Mouse (Mus musculus) kidney, embryonic 14.5 days (tissue): ENCODE measurements around the gene Cfap36. TPM values are rescaled to one million over a fixed set of nuclear protein-coding genes. Genes with fewer than 3 reads are reported as not detected.
A peak's percentile ranks its signal among the peaks of the same experiment; 100 is the strongest.

ENCODE experiments used
- ATAC-seq: fragments of 200-750 bp; cut with Nextera tagmentation; 2 replicates; pipeline ENCODE4 v1.8.0; 2017; ENCODE audit warnings: moderate number of reproducible peaks, mild to moderate bottlenecking, moderate TSS enrichment, moderate library complexity; ENCODE audit not compliant: low FRiP score, low TSS enrichment
- H3K27ac ChIP-seq: fragments of 300-500 bp; sonication (generic); 2 replicates; pipeline ENCODE4 v1.5.1; 2014; ENCODE audit warnings: low read depth, mild to moderate bottlenecking, low read length, moderate library complexity, mixed read lengths
- H3K27me3 ChIP-seq: fragments of 300-500 bp; sonication (generic); 2 replicates; pipeline ENCODE4 v1.6.1; 2014; ENCODE audit warnings: mild to moderate bottlenecking, low read length; ENCODE audit not compliant: control insufficient read depth, insufficient read depth
- H3K36me3 ChIP-seq: fragments of 300-500 bp; sonication (generic); 2 replicates; pipeline ENCODE4 v1.6.1; 2014; ENCODE audit warnings: low read length, mixed read lengths; ENCODE audit not compliant: control insufficient read depth, insufficient read depth
- H3K4me1 ChIP-seq: fragments of 300-500 bp; sonication (generic); 2 replicates; pipeline ENCODE4 v1.6.1; 2014; ENCODE audit warnings: low read length, mixed read lengths; ENCODE audit not compliant: control insufficient read depth, insufficient read depth
- H3K4me2 ChIP-seq: fragments of 300-500 bp; sonication (generic); replicated peaks from 2 replicates; pipeline ENCODE4 v1.6.1; 2014; ENCODE audit warnings: low read depth, mild to moderate bottlenecking, low read length
- H3K4me3 ChIP-seq: fragments of 300-500 bp; sonication (generic); 2 replicates; pipeline ENCODE4 v1.5.1; 2014; ENCODE audit warnings: mild to moderate bottlenecking, low read length
- H3K9ac ChIP-seq: fragments of 300-500 bp; sonication (generic); 2 replicates; pipeline ENCODE4 v1.6.1; 2014; ENCODE audit warnings: low read depth, mild to moderate bottlenecking, low read length, moderate library complexity
- H3K9me3 ChIP-seq: fragments of 300-500 bp; sonication (generic); 2 replicates; pipeline ENCODE4 v1.6.1; 2016; ENCODE audit warnings: low read length; ENCODE audit not compliant: control insufficient read depth
- WGBS: fragments of 180-500 bp; shearing (Covaris S2); extraction: QIAGEN DNeasy Blood & Tissue Kit; methylation state at CpG from one replicate; pipeline ENCODE4 v1.1.7; 2014; 5-methylcytosine and 5-hydroxymethylcytosine counted together
- polyA plus RNA-seq: library from polyadenylated mRNA; unstranded; fragments of >200 nt; fragmentation: Nextera tagmentation; extraction: Ambion mirVana; gene quantifications from 2 replicates; pipeline ENCODE4 v1.2.1, GENCODE M21; 2014

Cfap36 gene
- polyA plus RNA-seq, 1 experiment from 2014 or later, result 62.7 TPM

DNA sequence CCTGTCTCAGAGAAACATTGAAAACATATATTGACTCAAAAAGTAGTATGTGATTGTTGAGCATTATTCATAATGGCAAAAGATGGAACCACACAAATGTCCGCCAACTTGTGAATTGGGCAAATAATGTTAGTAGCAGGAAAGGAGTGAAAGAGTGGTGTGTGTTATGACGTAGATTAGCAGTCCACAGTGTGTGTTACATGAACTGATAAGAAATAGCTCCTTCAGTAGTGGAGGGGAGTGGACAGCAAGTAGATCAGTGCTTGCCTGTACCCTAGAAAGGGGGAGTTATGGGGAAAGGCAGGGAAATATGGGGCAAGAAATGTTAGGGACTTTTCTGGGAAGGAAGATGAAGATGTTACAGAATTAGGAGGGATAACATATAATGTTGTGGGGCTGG lies 31.0 kb downstream of the Cfap36 start:
- H3K9ac ChIP-seq, result no peak overlapping the region
- H3K27me3 ChIP-seq, result no peaks in the 10 kb centered on the region
- WGBS, result 99% methylated on average over 2 of the region's 2 CpGs
- H3K36me3 ChIP-seq, result peaks cover 73% of the 10 kb centered on the region
- no peak overlapping the region for H3K27ac ChIP-seq
- no peak for ATAC-seq
- H3K4me1 ChIP-seq, result no peaks in the 10 kb centered on the region
- H3K4me3 ChIP-seq, result no peak overlapping the region
- H3K9me3 ChIP-seq, result no peaks in the 10 kb centered on the region
- no peak overlapping the region for H3K4me2 ChIP-seq

DNA sequence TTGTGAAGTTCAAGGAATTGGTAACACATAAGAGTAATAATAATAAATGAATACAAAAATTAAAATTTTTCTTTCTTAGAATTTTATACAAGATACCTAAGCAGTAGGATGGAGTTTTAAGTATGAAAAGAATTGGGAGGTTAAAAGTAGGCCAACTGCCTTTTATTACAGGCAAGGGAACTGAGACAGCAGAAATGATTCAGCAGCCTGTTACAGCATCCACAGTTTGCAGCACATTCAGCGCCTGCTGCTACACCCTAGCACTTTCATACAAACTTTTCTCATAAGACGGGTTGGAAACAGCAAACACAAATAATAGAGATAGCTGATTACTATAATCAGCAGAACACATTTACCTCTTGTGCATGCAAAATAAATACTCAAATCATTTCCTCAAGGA lies 37.4 kb downstream of the Cfap36 start:
- peaks cover 57% of the 10 kb centered on the region for H3K36me3 ChIP-seq
- no peak overlapping the region for H3K4me2 ChIP-seq
- no peak overlapping the region for H3K9ac ChIP-seq
- H3K4me1 ChIP-seq, result no peaks in the 10 kb centered on the region
- no peak overlapping the region for H3K4me3 ChIP-seq
- H3K9me3 ChIP-seq, result no peaks in the 10 kb centered on the region
- 93% methylated on average over 2 of the region's 2 CpGs for WGBS
- H3K27ac ChIP-seq, result no peak overlapping the region
- no peak for ATAC-seq
- H3K27me3 ChIP-seq, result no peaks in the 10 kb centered on the region

DNA sequence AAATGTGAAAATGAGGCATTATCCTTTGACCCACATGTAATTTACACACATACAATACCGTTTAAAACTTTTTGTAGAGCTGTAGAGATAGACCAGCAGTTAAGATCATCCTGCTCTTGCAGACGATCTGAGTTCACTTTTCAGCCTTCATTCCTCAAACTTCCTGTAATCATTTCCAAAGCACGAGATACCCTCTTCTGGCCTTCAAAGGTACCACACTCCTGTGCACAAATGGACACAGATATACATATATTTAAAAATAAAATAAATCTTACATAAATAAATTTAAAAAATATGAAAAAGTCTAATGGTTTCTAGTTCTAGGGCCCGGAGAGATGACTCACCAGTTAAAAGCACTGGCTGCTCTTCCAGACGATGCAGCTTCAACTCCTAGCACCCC lies 43.6 kb downstream of the Cfap36 start:
- WGBS, result 84% methylated on average over 5 of the region's 5 CpGs
- no peak overlapping the region for H3K4me2 ChIP-seq

DNA sequence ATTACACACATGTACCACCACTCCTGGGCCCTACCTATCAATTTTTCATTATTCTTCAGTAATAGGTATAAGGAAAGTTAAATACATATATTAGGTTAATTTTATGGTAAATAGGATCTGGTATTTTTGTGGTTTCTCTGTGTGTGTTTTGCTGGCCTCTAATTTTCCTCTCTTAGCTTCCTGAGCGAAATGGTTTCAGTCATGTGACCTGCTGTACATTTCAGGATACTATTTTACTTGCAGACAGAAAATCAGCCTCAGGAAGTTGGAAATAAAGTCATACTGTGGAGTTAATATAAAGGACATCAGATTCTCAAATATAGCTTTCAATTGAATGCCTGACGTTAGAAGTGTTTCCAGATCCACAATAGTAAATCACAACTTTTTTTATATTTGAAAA lies 58.2 kb downstream of the Cfap36 start:
- H3K4me3 ChIP-seq, result no peak overlapping the region
- H3K36me3 ChIP-seq, result peaks cover 55% of the 10 kb centered on the region; the same call in 1 of the 2 replicates
- no peak overlapping the region for H3K4me2 ChIP-seq
- H3K27me3 ChIP-seq, result no peaks in the 10 kb centered on the region
- no peak overlapping the region for H3K27ac ChIP-seq
- no peaks in the 10 kb centered on the region for H3K9me3 ChIP-seq
- 86% methylated on average over 2 of the region's 2 CpGs for WGBS
- no peak for ATAC-seq
- H3K9ac ChIP-seq, result no peak overlapping the region
- no peaks in the 10 kb centered on the region for H3K4me1 ChIP-seq

More for the DNA sequence above, 43.6 kb downstream of the Cfap36 start:
- no peaks in the 10 kb centered on the region for H3K4me1 ChIP-seq
- H3K9me3 ChIP-seq, result no peaks in the 10 kb centered on the region
- no peak overlapping the region for H3K27ac ChIP-seq
- H3K9ac ChIP-seq, result no peak overlapping the region
- peaks cover 56% of the 10 kb centered on the region for H3K36me3 ChIP-seq
- no peaks in the 10 kb centered on the region for H3K27me3 ChIP-seq
- H3K4me3 ChIP-seq, result no peak overlapping the region
- no peak for ATAC-seq

DNA sequence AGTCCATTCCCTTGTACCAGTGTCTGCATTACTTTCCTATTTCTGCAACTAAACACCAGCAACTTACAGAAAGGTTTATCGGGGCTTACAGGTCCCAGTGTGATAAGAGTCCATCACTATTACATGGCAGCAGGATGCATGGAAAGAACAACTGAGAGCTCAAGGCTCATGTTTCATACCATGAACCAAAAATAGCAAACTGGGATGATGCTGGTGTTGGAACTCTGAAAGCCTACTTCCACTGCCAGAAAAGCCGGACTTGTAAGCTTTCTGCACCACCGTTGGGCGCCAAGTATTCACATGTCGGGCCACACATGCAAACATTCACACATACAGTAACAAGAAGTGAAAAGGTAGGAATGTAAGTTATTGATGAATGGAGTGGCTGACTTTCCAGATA lies 65.5 kb downstream of the Cfap36 start:
- Histone ChIP-seq H3K4me3 (no peak overlapping the region), H3K27ac (no peak overlapping the region), H3K9me3 (no peaks in the 10 kb centered on the region), H3K27me3 (no peaks in the 10 kb centered on the region), H3K4me2 (no peak overlapping the region), H3K4me1 (no peaks in the 10 kb centered on the region), H3K9ac (no peak overlapping the region), H3K36me3 (peaks cover 40% of the 10 kb centered on the region; the same call in 1 of the 2 replicates)
- ATAC-seq, result no peak
- WGBS, result 97% methylated on average over 5 of the region's 5 CpGs

DNA sequence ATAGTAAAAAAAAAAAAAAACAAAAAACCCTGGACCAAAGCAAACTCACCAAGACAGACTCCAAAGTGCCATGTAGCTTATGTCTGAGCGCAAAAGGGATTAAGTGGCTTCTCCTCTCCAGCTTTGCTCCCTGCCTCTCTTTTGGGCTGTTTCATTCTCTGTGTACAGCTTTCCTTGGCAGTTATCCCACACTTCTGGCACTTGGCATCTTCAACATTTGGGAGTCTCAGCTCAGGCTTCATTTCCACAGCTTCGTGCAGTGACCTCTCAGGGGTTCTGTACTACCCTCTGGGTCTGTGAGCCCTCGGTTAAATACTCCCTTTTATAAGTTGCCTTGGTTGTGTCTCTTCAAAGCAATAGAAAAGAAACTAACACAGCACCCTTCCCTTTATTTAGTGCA lies 66.6 kb downstream of the Cfap36 start:
- H3K9me3 ChIP-seq, result no peaks in the 10 kb centered on the region
- H3K4me1 ChIP-seq, result no peaks in the 10 kb centered on the region
- no peak for ATAC-seq
- no peak overlapping the region for H3K9ac ChIP-seq
- no peaks in the 10 kb centered on the region for H3K27me3 ChIP-seq
- H3K27ac ChIP-seq, result no peak overlapping the region
- H3K4me2 ChIP-seq, result no peak overlapping the region
- no peak overlapping the region for H3K4me3 ChIP-seq
- 96% methylated on average over 3 of the region's 3 CpGs for WGBS
- H3K36me3 ChIP-seq, result peaks cover 31% of the 10 kb centered on the region; the same call in 1 of the 2 replicates

DNA sequence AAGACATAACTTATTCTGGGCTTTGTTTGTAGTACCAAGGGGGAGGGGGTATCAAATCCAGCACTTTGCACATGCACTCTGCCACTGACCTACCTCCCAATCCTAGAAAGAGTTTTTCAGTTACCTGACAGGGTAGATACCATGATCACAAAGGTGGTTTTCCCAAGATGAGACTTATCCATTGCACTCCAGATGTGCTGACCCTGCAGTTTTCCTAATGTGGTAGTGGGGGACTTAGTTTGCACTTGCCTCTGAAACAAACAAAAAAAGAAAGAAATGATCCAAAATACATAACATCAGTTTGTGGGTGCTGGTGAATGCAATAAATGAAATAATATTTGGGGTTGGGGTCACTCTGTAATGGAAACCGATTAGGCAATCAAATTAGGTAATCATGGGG lies 67.9 kb downstream of the Cfap36 start:
- no peak for ATAC-seq
- no peak overlapping the region for H3K4me2 ChIP-seq
- no peak overlapping the region for H3K4me3 ChIP-seq
- no peaks in the 10 kb centered on the region for H3K9me3 ChIP-seq
- H3K9ac ChIP-seq, result no peak overlapping the region
- no peak overlapping the region for H3K27ac ChIP-seq
- H3K4me1 ChIP-seq, result no peaks in the 10 kb centered on the region
- peaks cover 19% of the 10 kb centered on the region; the same call in 1 of the 2 replicates for H3K36me3 ChIP-seq
- H3K27me3 ChIP-seq, result no peaks in the 10 kb centered on the region
- 94% methylated on average over 1 of the region's 1 CpGs for WGBS

DNA sequence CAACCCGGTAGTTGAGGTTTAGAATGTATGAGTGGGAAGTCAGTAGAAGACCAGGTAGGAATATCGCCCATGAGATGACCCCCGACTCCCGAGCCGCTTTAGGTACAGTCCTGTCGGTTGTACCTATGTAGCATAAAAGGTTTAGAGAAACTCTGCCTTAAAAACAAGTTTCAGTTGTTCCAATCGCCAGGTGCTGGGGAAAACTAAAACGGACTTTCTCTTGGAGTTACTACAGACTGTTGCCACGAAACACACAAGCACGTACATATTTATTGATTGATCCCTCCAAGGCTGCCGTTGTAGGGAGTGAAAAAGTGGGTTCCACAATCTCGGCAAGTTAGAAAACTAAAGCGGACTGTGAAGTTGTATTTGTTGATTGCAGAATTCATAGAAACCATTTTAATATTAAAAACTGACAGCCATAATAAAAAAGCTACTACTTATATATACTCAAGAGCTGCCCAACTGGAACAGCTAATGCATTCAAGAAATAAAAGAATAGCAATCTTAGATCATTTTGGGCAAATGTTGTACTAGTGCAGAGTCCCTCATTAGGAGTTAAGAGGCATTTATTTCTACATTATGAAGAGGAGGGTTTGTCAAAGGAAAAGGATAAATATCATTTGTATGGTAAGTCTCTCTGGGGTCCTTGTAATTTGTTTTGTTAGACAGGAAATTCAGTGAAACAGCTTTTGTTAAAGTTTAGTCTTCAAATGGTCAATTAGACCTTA lies 73.3 kb downstream of the Cfap36 start:
- Histone ChIP-seq H3K4me2 (peak overlapping the region; percentile 69), H3K27ac (peak overlapping the region; percentile 97), H3K9me3 (no peaks in the 10 kb centered on the region), H3K4me1 (peaks cover 5% of the 10 kb centered on the region; the same call in 1 of the 2 replicates), H3K4me3 (peak overlapping the region; percentile 96), H3K36me3 (no peaks in the 10 kb centered on the region; the same call in 1 of the 2 replicates), H3K9ac (peak overlapping the region; percentile 99), H3K27me3 (no peaks in the 10 kb centered on the region)
- ATAC-seq, result no peak
- WGBS, result 4% methylated on average over 13 of the region's 13 CpGs

DNA sequence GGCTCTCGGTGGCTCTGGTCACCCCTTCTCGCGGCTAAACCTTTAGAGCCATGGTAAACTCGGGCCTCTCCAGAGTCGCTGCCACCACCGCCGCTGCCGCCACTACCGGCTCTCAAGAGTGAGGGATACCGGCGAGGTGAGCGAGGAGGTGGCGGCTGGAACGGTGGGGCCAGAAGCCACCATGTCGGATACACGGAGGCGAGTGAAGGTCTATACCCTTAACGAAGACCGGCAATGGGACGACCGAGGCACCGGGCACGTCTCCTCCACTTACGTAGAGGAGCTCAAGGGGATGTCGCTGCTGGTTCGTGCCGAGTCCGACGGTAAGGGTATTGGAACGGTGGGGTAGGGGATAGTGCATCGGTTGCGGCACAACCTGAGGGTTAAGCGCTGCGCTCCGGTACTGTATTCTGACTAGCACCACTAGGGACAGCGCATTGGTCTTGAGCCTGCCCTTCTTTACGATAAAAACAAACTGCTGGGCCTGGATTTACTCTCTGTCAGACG lies 74.0 kb downstream of the Cfap36 start:
- Histone ChIP-seq H3K4me2 (peak overlapping the region; percentile 69), H3K9ac (peak overlapping the region; percentile 99), H3K36me3 (no peaks in the 10 kb centered on the region; the same call in 1 of the 2 replicates), H3K27ac (peak overlapping the region; percentile 97), H3K4me3 (peak overlapping the region; percentile 96), H3K4me1 (peaks cover 5% of the 10 kb centered on the region; the same call in 1 of the 2 replicates), H3K27me3 (no peaks in the 10 kb centered on the region), H3K9me3 (no peaks in the 10 kb centered on the region)
- WGBS, result under 1% methylated on average over 35 of the region's 38 CpGs
- peak; percentile 79 for ATAC-seq
